Mouse (Mus musculus) left cerebral cortex, adult 9 months (tissue): Measurements from ENCODE around the gene Ccdc97.

Experiments
- DNase-seq, 2 experiments: peaks; one replicate each; pipeline ENCODE4 v3.0.0; 2022; ENCODE audit warnings: low spot score in 2 of 2

The Ccdc97 gene

DNA sequence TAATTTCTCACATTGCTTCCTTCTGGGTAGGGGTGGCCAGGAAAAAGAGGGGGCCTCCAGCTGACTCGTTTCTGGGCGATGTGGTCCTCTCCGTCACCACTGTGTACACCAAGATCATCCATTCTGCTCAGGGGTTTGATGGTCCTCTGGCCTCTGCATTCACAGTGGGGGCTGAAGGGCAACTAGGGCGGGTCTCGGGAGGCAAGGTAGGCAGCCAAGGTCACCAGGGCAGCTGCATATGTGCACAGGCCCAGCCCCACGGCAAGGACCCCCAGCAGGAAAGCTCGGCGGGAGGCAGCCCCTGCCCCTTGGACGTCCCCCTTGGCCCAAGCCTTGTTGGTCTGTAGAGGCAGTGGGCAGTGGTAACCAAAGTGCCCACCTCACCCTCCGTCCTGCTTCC lies 49.7 kb downstream of the Ccdc97 start:
- DNase-seq = no peak

- DNase-seq = no peak
These were observed 52.5 kb downstream of the Ccdc97 start for GRCm38 (mm10) chr7:25666381-25666780.
